Mouse (Mus musculus): Measurements from ENCODE around the gene Vmn2r33. TPM values are rescaled to one million over a fixed set of nuclear protein-coding genes. Genes with fewer than 3 reads are reported as not detected.
"Not testable (repeated sequence)": the region's sequence is repeated elsewhere in the genome, so short reads cannot be mapped to it uniquely, and the experiment has no call there.

The Vmn2r33 gene
- not detected in 2 replicates for polyA plus RNA-seq (2015; fragmentation: Nextera tagmentation; extraction: Ambion mirVana)

GRCm38 (mm10) chr7:7566686-7567085, at the start of gene Vmn2r33:
Vmn2r33 (minus strand) TSS chr7:7566786.
- not testable (repeated sequence) for H3K27ac ChIP-seq (ENCODE audit: low read length); H3K36me3 ChIP-seq (ENCODE audit: control insufficient read depth, insufficient read depth, low read length); H3K4me2 ChIP-seq (ENCODE audit: low read length); H3K9ac ChIP-seq (ENCODE audit: low read depth, low read length); H3K9me3 ChIP-seq (replicated peaks; ENCODE audit: control insufficient read depth, low read length, poor library complexity, severe bottlenecking); H3K27me3 ChIP-seq (ENCODE audit: control insufficient read depth, insufficient read depth, low read depth, low read length); ATAC-seq; H3K4me3 ChIP-seq (ENCODE audit: low read depth, low read length); H3K4me1 ChIP-seq (ENCODE audit: control insufficient read depth, insufficient read depth, low read length)

Other genes starting within 250 kb of the Vmn2r33 start
- not detected in 2 replicates for gene Vmn2r30, start 229.2 kb downstream of the Vmn2r33 start, polyA plus RNA-seq (2015; fragmentation: Nextera tagmentation; extraction: Ambion mirVana)
- not detected in 2 replicates for gene Gm45783, start 192.2 kb downstream of the Vmn2r33 start, polyA plus RNA-seq (2015; fragmentation: Nextera tagmentation; extraction: Ambion mirVana)
- not detected in 2 replicates for gene Vmn2r31, start 167.1 kb downstream of the Vmn2r33 start, polyA plus RNA-seq (2015; fragmentation: Nextera tagmentation; extraction: Ambion mirVana)
- not detected in 2 replicates for gene Vmn2r32, start 86.8 kb downstream of the Vmn2r33 start, polyA plus RNA-seq (2015; fragmentation: Nextera tagmentation; extraction: Ambion mirVana)
- not detected in 2 replicates for gene Vmn2r34, start 122.7 kb upstream of the Vmn2r33 start, polyA plus RNA-seq (2015; fragmentation: Nextera tagmentation; extraction: Ambion mirVana)